Mouse (Mus musculus): ENCODE data around the gene C130032M10Rik. TPM values are rescaled to one million over a fixed set of nuclear protein-coding genes. Genes with fewer than 3 reads are reported as not detected.
A peak's percentile ranks its signal among the peaks of the same experiment; 100 is the strongest.

Gene C130032M10Rik
- polyA plus RNA-seq (2015; fragmentation: Nextera tagmentation; extraction: Ambion mirVana): 1.3 and 1.7 TPM in 2 replicates

- H3K36me3 ChIP-seq: peaks cover 8% of the 10 kb centered on the region; the same call in 1 of the 2 replicates
- peak; percentile 43; the same call in 1 of the 2 replicates for ATAC-seq (replicated peaks; ENCODE audit: insufficient number of reproducible peaks, insufficient read depth, low FRiP score, low read depth)
- H3K4me2 ChIP-seq: peak within 1 kb of the TSS; percentile 53
- WGBS: 28% methylated on average over 11 of the region's 11 CpGs
- H3K4me1 ChIP-seq (replicated peaks): peaks cover 13% of the 10 kb centered on the region
- H3K4me3 ChIP-seq: peak within 1 kb of the TSS; percentile 15
- 0 out of 2 replicates have a peak within 1 kb of the TSS, but pooled peaks have one; percentile 17 for H3K9ac ChIP-seq
- peak within 1 kb of the TSS; percentile 56; the same call in 1 of the 2 replicates for H3K27ac ChIP-seq
- no peaks in the 10 kb centered on the region for H3K27me3 ChIP-seq
- H3K9me3 ChIP-seq (replicated peaks): peaks cover 10% of the 10 kb centered on the region
Observed at GRCm38 (mm10) chr9:114515364-114515763, at the start of gene C130032M10Rik. Gene C130032M10Rik, plus strand, starts transcription at chr9:114515697.

DNA sequence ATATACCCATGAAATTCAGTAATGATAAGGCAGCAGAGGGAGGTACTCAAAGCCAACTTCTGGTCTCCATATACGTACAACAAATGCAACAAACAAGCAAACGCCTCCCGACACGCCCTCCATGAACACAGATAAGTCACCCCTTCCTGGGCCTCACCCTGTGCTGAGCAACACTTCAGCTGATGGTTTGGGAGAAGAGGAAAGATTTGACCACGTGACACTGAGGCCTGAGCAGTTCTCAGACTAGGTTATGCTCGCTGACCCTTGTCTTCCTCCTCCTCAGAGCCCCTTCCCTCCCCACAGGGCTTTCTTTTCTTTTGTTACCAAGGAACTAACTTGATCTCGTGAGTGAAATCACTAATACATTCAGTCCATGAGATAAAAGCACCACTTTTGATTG, 48.6 kb upstream of the C130032M10Rik start:
- Histone ChIP-seq H3K27me3 (no peaks in the 10 kb centered on the region), H3K4me3 (no peak overlapping the region), H3K4me1 (replicated peaks) (no peaks in the 10 kb centered on the region), H3K27ac (no peak overlapping the region), H3K4me2 (no peak overlapping the region), H3K36me3 (peaks cover 21% of the 10 kb centered on the region; the same call in 1 of the 2 replicates), H3K9me3 (replicated peaks) (no peaks in the 10 kb centered on the region), H3K9ac (no peak overlapping the region)
- 67% methylated on average over 7 of the region's 7 CpGs for WGBS
- no peak for ATAC-seq (replicated peaks; ENCODE audit: insufficient number of reproducible peaks, insufficient read depth, low FRiP score, low read depth)

GRCm38 (mm10) chr9:114468217-114468616, 47.3 kb upstream of the C130032M10Rik start:
- 73% methylated on average over 5 of the region's 5 CpGs for WGBS
- no peak for ATAC-seq (replicated peaks; ENCODE audit: insufficient number of reproducible peaks, insufficient read depth, low FRiP score, low read depth)

DNA sequence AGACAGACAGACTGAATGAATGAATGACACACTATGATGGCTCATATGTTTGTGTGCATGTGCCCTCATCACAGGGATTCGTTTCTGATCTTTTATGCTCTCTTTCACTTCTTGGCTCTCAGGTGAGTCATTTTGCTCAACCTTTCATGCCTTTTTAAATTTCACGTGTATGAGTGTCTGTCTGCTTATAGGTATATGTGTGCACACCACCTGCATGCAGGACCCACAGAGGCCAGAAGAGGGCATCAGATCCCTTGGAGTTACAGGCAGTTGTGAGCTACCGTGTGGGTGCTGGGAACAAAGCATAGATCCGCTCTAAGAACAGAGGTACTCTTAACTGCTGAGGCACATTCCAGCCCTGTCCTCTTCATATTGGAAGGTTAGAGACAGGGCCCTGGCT, 46.8 kb upstream of the C130032M10Rik start:
- Histone ChIP-seq H3K27ac (no peak overlapping the region), H3K9ac (no peak overlapping the region), H3K36me3 (peaks cover 20% of the 10 kb centered on the region; the same call in 1 of the 2 replicates), H3K27me3 (no peaks in the 10 kb centered on the region), H3K9me3 (replicated peaks) (no peaks in the 10 kb centered on the region), H3K4me1 (replicated peaks) (no peaks in the 10 kb centered on the region), H3K4me3 (no peak overlapping the region), H3K4me2 (no peak overlapping the region)
- no peak for ATAC-seq (replicated peaks; ENCODE audit: insufficient number of reproducible peaks, insufficient read depth, low FRiP score, low read depth)
- WGBS: 92% methylated on average over 4 of the region's 4 CpGs

More at GRCm38 (mm10) chr9:114468217-114468616, 47.3 kb upstream of the C130032M10Rik start:
- Histone ChIP-seq H3K9me3 (replicated peaks) (no peaks in the 10 kb centered on the region), H3K27me3 (no peaks in the 10 kb centered on the region), H3K4me2 (no peak overlapping the region), H3K9ac (no peak overlapping the region), H3K4me3 (no peak overlapping the region), H3K27ac (no peak overlapping the region), H3K4me1 (replicated peaks) (no peaks in the 10 kb centered on the region), H3K36me3 (peaks cover 21% of the 10 kb centered on the region; the same call in 1 of the 2 replicates)

DNA sequence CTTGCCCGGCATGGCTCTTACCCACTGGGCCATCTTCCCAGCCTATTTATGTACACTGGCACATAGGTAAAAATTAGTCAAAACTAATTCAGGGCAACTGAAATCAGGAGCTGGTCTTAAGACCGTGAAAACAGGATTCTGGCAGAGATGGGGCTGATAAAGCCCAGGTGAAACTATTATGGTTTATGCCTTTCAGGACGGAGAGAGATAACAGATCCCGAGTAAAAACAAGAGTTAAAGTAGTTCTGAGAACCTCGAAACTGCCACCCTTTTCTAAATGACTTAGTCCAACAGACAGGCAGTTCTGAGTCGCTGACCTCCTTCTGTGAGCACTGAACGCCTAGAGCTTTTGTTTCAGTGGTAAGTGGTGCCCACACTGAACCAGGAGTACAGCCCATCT, 43.6 kb upstream of the C130032M10Rik start:
- H3K36me3 ChIP-seq: peaks cover 4% of the 10 kb centered on the region; the same call in 1 of the 2 replicates
- H3K4me3 ChIP-seq: no peak overlapping the region
- no peak overlapping the region for H3K9ac ChIP-seq
- no peaks in the 10 kb centered on the region for H3K27me3 ChIP-seq
- no peak overlapping the region for H3K27ac ChIP-seq
- no peaks in the 10 kb centered on the region for H3K4me1 ChIP-seq (replicated peaks)
- H3K4me2 ChIP-seq: no peak overlapping the region
- WGBS: 75% methylated on average over 7 of the region's 7 CpGs
- ATAC-seq (replicated peaks; ENCODE audit: insufficient number of reproducible peaks, insufficient read depth, low FRiP score, low read depth): no peak
- H3K9me3 ChIP-seq (replicated peaks): no peaks in the 10 kb centered on the region

GRCm38 (mm10) chr9:114477019-114477418, 38.5 kb upstream of the C130032M10Rik start:
- H3K9me3 ChIP-seq (replicated peaks): no peaks in the 10 kb centered on the region
- H3K4me2 ChIP-seq: no peak overlapping the region
- no peak overlapping the region for H3K9ac ChIP-seq
- no peak overlapping the region for H3K27ac ChIP-seq
- 0 out of 2 replicates have a peak, but pooled peaks cover 4% of the 10 kb centered on the region for H3K36me3 ChIP-seq
- H3K4me3 ChIP-seq: no peak overlapping the region
- ATAC-seq (replicated peaks; ENCODE audit: insufficient number of reproducible peaks, insufficient read depth, low FRiP score, low read depth): no peak
- no peaks in the 10 kb centered on the region for H3K4me1 ChIP-seq (replicated peaks)
- no peaks in the 10 kb centered on the region for H3K27me3 ChIP-seq
- 90% methylated on average over 9 of the region's 9 CpGs for WGBS

- no peak for ATAC-seq (replicated peaks; ENCODE audit: insufficient number of reproducible peaks, insufficient read depth, low FRiP score, low read depth)
- H3K4me3 ChIP-seq: no peak overlapping the region
- no peaks in the 10 kb centered on the region for H3K27me3 ChIP-seq
- no peaks in the 10 kb centered on the region for H3K36me3 ChIP-seq
- H3K9ac ChIP-seq: no peak overlapping the region
- H3K27ac ChIP-seq: no peak overlapping the region
- no peaks in the 10 kb centered on the region for H3K4me1 ChIP-seq (replicated peaks)
- WGBS: 70% methylated on average over 3 of the region's 3 CpGs
- no peaks in the 10 kb centered on the region for H3K9me3 ChIP-seq (replicated peaks)
- no peak overlapping the region for H3K4me2 ChIP-seq
Observed at GRCm38 (mm10) chr9:114480940-114481339, 34.6 kb upstream of the C130032M10Rik start.

DNA sequence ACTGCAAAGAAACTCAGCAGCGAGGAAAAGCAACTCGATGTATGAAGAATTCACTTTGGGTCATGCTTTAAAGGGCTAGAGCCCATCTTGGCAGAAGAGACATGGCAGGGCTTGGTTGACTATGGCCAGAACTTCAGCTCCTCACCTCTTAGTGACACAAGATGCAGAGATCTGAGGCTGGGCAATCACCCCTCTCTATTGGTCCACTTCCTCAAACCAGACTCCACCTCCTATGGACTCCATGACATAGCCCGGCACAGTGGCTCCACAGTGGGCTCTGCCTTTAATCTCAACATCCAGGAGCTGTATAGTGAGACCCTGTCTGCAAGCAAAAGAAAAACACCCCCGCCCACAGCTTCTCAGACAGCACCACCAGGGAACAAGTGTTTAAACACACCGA, 30.7 kb upstream of the C130032M10Rik start:
- no peaks in the 10 kb centered on the region for H3K27me3 ChIP-seq
- no peak overlapping the region for H3K4me3 ChIP-seq
- no peaks in the 10 kb centered on the region for H3K4me1 ChIP-seq (replicated peaks)
- no peak overlapping the region for H3K27ac ChIP-seq
- 73% methylated on average over 5 of the region's 5 CpGs for WGBS
- no peak for ATAC-seq (replicated peaks; ENCODE audit: insufficient number of reproducible peaks, insufficient read depth, low FRiP score, low read depth)
- H3K9ac ChIP-seq: no peak overlapping the region
- no peak overlapping the region for H3K4me2 ChIP-seq
- no peaks in the 10 kb centered on the region for H3K36me3 ChIP-seq
- no peaks in the 10 kb centered on the region for H3K9me3 ChIP-seq (replicated peaks)

DNA sequence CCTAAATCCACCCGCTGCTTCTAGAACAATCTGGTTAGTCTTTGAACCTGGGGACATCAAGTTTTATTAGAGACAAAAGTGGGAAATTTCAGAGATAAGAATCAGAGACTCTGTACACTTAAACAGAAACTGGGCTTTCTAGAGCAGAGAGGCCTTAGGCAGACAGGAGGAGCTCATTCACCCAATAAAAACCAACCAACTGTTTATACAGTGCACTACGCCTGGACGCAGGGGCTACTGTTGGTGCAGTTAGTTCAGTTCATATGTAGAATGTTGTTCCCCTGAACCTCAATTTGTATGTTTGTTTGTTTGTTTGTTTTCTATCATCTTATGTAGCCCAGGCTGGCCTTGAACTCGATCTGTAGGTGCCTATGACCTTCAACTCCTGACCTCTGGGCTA, 28.7 kb upstream of the C130032M10Rik start:
- no peak overlapping the region for H3K9ac ChIP-seq
- H3K27ac ChIP-seq: no peak overlapping the region
- H3K9me3 ChIP-seq (replicated peaks): no peaks in the 10 kb centered on the region
- H3K4me2 ChIP-seq: no peak overlapping the region
- H3K27me3 ChIP-seq: no peaks in the 10 kb centered on the region
- no peak overlapping the region for H3K4me3 ChIP-seq
- H3K36me3 ChIP-seq: no peaks in the 10 kb centered on the region
- ATAC-seq (replicated peaks; ENCODE audit: insufficient number of reproducible peaks, insufficient read depth, low FRiP score, low read depth): no peak
- 74% methylated on average over 4 of the region's 4 CpGs for WGBS
- H3K4me1 ChIP-seq (replicated peaks): no peaks in the 10 kb centered on the region

GRCm38 (mm10) chr9:114487481-114488258, 27.8 kb upstream of the C130032M10Rik start:
- H3K4me2 ChIP-seq: no peak overlapping the region
- H3K27ac ChIP-seq: no peak overlapping the region
- no peaks in the 10 kb centered on the region for H3K4me1 ChIP-seq (replicated peaks)
- no peak overlapping the region for H3K9ac ChIP-seq
- no peaks in the 10 kb centered on the region for H3K36me3 ChIP-seq
- no peak overlapping the region for H3K4me3 ChIP-seq
- ATAC-seq (replicated peaks; ENCODE audit: insufficient number of reproducible peaks, insufficient read depth, low FRiP score, low read depth): no peak
- no peaks in the 10 kb centered on the region for H3K9me3 ChIP-seq (replicated peaks)
- H3K27me3 ChIP-seq: no peaks in the 10 kb centered on the region
- WGBS: 77% methylated on average over 23 of the region's 23 CpGs

GRCm38 (mm10) chr9:114496469-114496868, 19.0 kb upstream of the C130032M10Rik start:
- H3K27ac ChIP-seq: no peak overlapping the region
- no peaks in the 10 kb centered on the region for H3K9me3 ChIP-seq (replicated peaks)
- H3K4me2 ChIP-seq: no peak overlapping the region
- no peaks in the 10 kb centered on the region for H3K4me1 ChIP-seq (replicated peaks)
- no peaks in the 10 kb centered on the region for H3K36me3 ChIP-seq
- WGBS: 76% methylated on average over 7 of the region's 7 CpGs
- H3K4me3 ChIP-seq: no peak overlapping the region
- H3K9ac ChIP-seq: no peak overlapping the region
- H3K27me3 ChIP-seq: peaks cover 14% of the 10 kb centered on the region
- no peak for ATAC-seq (replicated peaks; ENCODE audit: insufficient number of reproducible peaks, insufficient read depth, low FRiP score, low read depth)

DNA sequence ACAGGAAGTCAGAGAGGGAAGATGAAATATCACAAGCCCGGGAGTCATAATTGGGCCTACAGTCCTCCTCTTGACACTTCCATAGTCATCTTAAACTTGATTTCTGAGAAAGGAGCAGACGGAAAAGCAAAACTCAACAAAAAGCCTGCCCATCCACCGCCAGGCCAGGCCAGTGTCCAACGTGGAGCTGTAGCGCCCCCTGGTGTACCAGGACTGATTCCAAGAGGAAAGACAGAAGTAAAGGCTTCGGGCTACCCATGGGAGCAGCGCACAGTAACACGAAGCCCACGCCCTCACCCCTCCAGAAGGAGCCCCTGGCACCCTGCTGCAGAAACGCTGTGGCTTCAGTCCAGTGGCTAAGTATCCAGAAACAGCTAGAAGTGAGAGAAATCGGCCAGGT, 17.3 kb upstream of the C130032M10Rik start:
- no peaks in the 10 kb centered on the region for H3K4me1 ChIP-seq (replicated peaks)
- no peaks in the 10 kb centered on the region for H3K9me3 ChIP-seq (replicated peaks)
- H3K4me3 ChIP-seq: no peak overlapping the region
- ATAC-seq (replicated peaks; ENCODE audit: insufficient number of reproducible peaks, insufficient read depth, low FRiP score, low read depth): no peak
- peak overlapping the region; percentile 44 for H3K4me2 ChIP-seq
- no peak overlapping the region for H3K9ac ChIP-seq
- peaks cover 14% of the 10 kb centered on the region for H3K27me3 ChIP-seq
- no peak overlapping the region for H3K27ac ChIP-seq
- 5% methylated on average over 11 of the region's 11 CpGs for WGBS
- no peaks in the 10 kb centered on the region for H3K36me3 ChIP-seq
